Mouse (Mus musculus) cortical plate, adult 2 months (tissue): ENCODE measurements around the gene Asb18.

ENCODE experiments used
- CTCF ChIP-seq: fragments of 200-500 bp; IDR thresholded peaks from 2 replicates; pipeline ENCODE4 v1.5.1; 2011; ENCODE audit warnings: mild to moderate bottlenecking, control low read depth, low read length; ENCODE audit not compliant: insufficient read depth; ENCODE audit errors: extremely low read depth
- POLR2A ChIP-seq: fragments of 200-500 bp; IDR thresholded peaks from 2 replicates; pipeline ENCODE4 v1.6.1; 2011; ENCODE audit warnings: mild to moderate bottlenecking, low read length, control low read depth; ENCODE audit not compliant: insufficient read depth; ENCODE audit errors: extremely low read depth

DNA sequence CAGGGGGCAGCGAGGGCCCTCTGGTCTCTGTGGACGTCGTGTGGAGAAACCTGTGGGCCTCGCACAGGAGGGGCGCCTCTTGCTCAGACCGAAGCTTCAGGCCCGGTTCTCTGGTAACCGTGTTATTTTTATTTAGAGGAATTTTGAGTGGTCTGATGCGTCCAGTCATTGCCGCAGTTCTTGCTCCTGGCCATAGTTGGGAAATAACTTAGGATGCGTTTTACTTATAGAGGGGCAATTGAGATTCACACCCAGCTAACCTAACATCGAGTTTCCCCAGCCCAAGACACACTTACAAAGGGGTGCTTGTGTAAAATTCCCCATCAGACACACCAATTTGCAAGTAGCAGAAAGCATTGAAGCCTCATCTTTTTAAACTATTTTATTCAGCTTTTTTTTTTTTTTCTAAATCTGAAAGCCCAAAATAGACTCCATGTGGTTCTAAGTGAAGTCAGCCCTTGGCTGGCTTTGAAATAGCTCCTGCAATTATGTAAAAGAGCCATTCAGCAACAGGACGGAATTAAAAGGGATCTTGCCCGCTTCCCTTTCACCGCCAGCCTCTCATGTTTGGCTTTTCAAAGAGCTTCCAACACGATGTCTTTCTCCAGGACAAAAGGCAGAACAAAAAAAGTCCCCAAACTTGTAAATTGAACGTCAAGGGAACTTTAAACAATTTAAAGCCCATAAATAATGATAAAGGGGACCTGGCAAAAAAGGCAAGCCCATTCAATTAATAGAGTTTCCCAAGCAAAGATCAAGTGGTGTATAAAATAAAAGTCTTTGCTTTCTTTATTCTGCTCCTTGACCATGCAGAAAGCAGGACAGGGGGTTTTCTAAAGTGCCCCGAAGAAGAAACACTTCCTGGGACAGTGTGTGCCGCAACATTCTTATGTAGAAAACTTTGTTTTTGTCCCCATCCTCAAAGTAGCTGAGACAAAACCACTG, 79.9 kb downstream of the Asb18 start:
- TF ChIP-seq POLR2A (no peak), CTCF (no peak)
